Mouse (Mus musculus) spleen, adult 18-20 months (tissue): ENCODE results near the gene Rac2.

Experiments
- DNase-seq, 2 experiments: peaks; one replicate each; pipeline ENCODE4 v3.0.0; 2022; ENCODE audit warnings: mixed read lengths in 2 of 2

Rac2 gene

GRCm38 (mm10) chr15:78546060-78546459 is 26.5 kb downstream of the Rac2 start:
- DNase-seq, result no peak

- no peak for DNase-seq
Measured at GRCm38 (mm10) chr15:78544561-78545001, 28.0 kb downstream of the Rac2 start, which contains the start of gene Sstr3. Gene Sstr3 (minus strand): TSS chr15:78544685.

- no peak for DNase-seq
Measured at GRCm38 (mm10) chr15:78544041-78544440, 28.5 kb downstream of the Rac2 start.

- DNase-seq, result no peak
Measured at GRCm38 (mm10) chr15:78542767-78543303, 29.7 kb downstream of the Rac2 start.

- DNase-seq, result no peak
Measured at GRCm38 (mm10) chr15:78542098-78542766, 30.4 kb downstream of the Rac2 start.

GRCm38 (mm10) chr15:78541606-78542005 is 31.0 kb downstream of the Rac2 start:
- DNase-seq, result no peak

- no peak for DNase-seq
Measured at GRCm38 (mm10) chr15:78541036-78541435, 31.5 kb downstream of the Rac2 start.

GRCm38 (mm10) chr15:78535723-78536421 is 36.7 kb downstream of the Rac2 start:
- no peak for DNase-seq

GRCm38 (mm10) chr15:78533346-78533835 is 39.2 kb downstream of the Rac2 start:
- no peak for DNase-seq

GRCm38 (mm10) chr15:78532566-78533345 is 39.8 kb downstream of the Rac2 start:
- no peak for DNase-seq

- DNase-seq, result peak; percentile 91 to 98
Measured at GRCm38 (mm10) chr15:78531901-78532469, 40.6 kb downstream of the Rac2 start.

- DNase-seq, result no peak
Measured at GRCm38 (mm10) chr15:78531451-78531720, 41.2 kb downstream of the Rac2 start.

GRCm38 (mm10) chr15:78530671-78531450 is 41.7 kb downstream of the Rac2 start, which contains the start of gene C1qtnf6:
Gene C1qtnf6 (minus strand): TSS chr15:78531416.
- DNase-seq, result no peak

- DNase-seq, result no peak
Measured at GRCm38 (mm10) chr15:78530141-78530540, 42.4 kb downstream of the Rac2 start.

GRCm38 (mm10) chr15:78529428-78529990 is 43.1 kb downstream of the Rac2 start:
- peak in 1 of 2 experiments; percentile 18 for DNase-seq

- DNase-seq, result peak in 1 of 2 experiments; percentile 23
Measured at GRCm38 (mm10) chr15:78528726-78529411, 43.7 kb downstream of the Rac2 start.

- DNase-seq, result peak; percentile 40 to 50
Measured at GRCm38 (mm10) chr15:78527973-78528372, 44.6 kb downstream of the Rac2 start.

- DNase-seq, result no peak
Measured at GRCm38 (mm10) chr15:78524163-78524562, 48.4 kb downstream of the Rac2 start.

GRCm38 (mm10) chr15:78521892-78522291 is 50.7 kb downstream of the Rac2 start:
- DNase-seq, result no peak

- DNase-seq, result no peak
Measured at GRCm38 (mm10) chr15:78521331-78521730, 51.3 kb downstream of the Rac2 start.
